Mouse (Mus musculus) liver, embryonic 13.5 days (tissue): ENCODE measurements around the gene Gm47985. TPM values are rescaled to one million over a fixed set of nuclear protein-coding genes. Genes with fewer than 3 reads are reported as not detected.
"Not testable (repeated sequence)": the region's sequence is repeated elsewhere in the genome, so short reads cannot be mapped to it uniquely, and the experiment has no call there.

Source experiments
- ATAC-seq: fragments of 200-750 bp; cut with Nextera tagmentation; 2 replicates; pipeline ENCODE4 v1.8.0; 2017; ENCODE audit warnings: low read depth, mild to moderate bottlenecking, moderate number of reproducible peaks, moderate library complexity
- DNase-seq: peaks from one replicate; pipeline ENCODE4 v3.0.0; 2022
- H3K27ac ChIP-seq: fragments of 300-500 bp; sonication (generic); 2 replicates; pipeline ENCODE4 v1.5.1; 2015; ENCODE audit warnings: moderate library complexity, mild to moderate bottlenecking, inconsistent platforms
- H3K27me3 ChIP-seq: fragments of 300-500 bp; sonication (generic); 2 replicates; pipeline ENCODE4 v1.6.1; 2015; ENCODE audit warnings: mild to moderate bottlenecking, inconsistent platforms
- H3K36me3 ChIP-seq: fragments of 300-500 bp; sonication (generic); 2 replicates; pipeline ENCODE4 v1.6.1; 2015; ENCODE audit warnings: mild to moderate bottlenecking, inconsistent platforms
- H3K4me1 ChIP-seq: fragments of 300-500 bp; sonication (generic); replicated peaks from 2 replicates; pipeline ENCODE4 v1.6.1; 2015; ENCODE audit warnings: inconsistent platforms
- H3K4me2 ChIP-seq: fragments of 300-500 bp; sonication (generic); 2 replicates; pipeline ENCODE4 v1.6.1; 2015; ENCODE audit warnings: inconsistent platforms, mild to moderate bottlenecking, moderate library complexity
- H3K4me3 ChIP-seq: fragments of 300-500 bp; sonication (generic); replicated peaks from 2 replicates; pipeline ENCODE4 v1.5.1; 2015; ENCODE audit warnings: mild to moderate bottlenecking, inconsistent platforms
- H3K9ac ChIP-seq: fragments of 300-500 bp; sonication (generic); 2 replicates; pipeline ENCODE4 v1.6.1; 2015; ENCODE audit warnings: mild to moderate bottlenecking, inconsistent platforms
- H3K9me3 ChIP-seq: fragments of 300-500 bp; sonication (generic); replicated peaks from 2 replicates; pipeline ENCODE4 v1.6.1; 2016; ENCODE audit warnings: inconsistent platforms
- WGBS: fragments of 180-500 bp; shearing (Covaris S2); methylation state at CpG from one replicate; pipeline ENCODE4 v1.1.7; 2015; ENCODE audit not compliant: insufficient replicate concordance; 5-methylcytosine and 5-hydroxymethylcytosine counted together
- polyA plus RNA-seq: library from polyadenylated mRNA; unstranded; fragments of >200 nt; fragmentation: Nextera tagmentation; extraction: Ambion mirVana; gene quantifications from 2 replicates; pipeline ENCODE4 v1.2.1, GENCODE M21; 2015

Gm47985 gene
- polyA plus RNA-seq, 1 experiment from 2014 or later = 2.7 TPM

- Histone ChIP-seq H3K9ac (0 out of 2 replicates have a peak overlapping the region, but pooled peaks have one; percentile 63), H3K27me3 (no peaks in the 10 kb centered on the region), H3K36me3 (no peaks in the 10 kb centered on the region), H3K27ac (peak overlapping the region; percentile 45; the same call in 1 of the 2 replicates), H3K9me3 (no peaks in the 10 kb centered on the region), H3K4me1 (peaks cover 52% of the 10 kb centered on the region), H3K4me2 (peak overlapping the region; percentile 57; the same call in 1 of the 2 replicates), H3K4me3 (no peak overlapping the region)
- 76% methylated on average over 2 of the region's 2 CpGs for WGBS
- ATAC-seq (no peak), DNase-seq (no peak)
These were observed 3.7 kb upstream of the Gm47985 start for GRCm38 (mm10) chr1:151178505-151179083.

DNA sequence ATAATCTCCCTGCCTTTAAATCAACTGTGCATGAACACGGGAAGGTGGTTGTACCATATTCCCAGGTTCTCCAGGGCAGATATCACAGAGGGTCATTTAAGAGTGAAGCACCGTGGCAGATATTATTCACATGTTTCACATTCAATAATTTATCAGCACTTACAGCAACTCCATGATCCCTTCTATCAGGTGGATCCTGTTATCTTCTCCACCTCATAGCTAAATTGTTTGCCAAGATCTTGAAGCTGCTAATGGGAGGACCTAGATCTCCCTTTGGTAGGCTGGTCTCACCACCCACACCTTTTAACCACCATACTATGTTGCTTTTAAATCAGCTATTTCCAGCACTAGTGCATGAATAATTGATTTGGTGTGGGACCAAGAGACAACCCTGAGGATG is 2.2 kb upstream of the Gm47985 start:
- Histone ChIP-seq H3K9me3 (no peaks in the 10 kb centered on the region), H3K4me3 (no peak overlapping the region), H3K27me3 (no peaks in the 10 kb centered on the region), H3K9ac (no peak overlapping the region), H3K36me3 (no peaks in the 10 kb centered on the region), H3K27ac (no peak overlapping the region), H3K4me1 (peaks cover 54% of the 10 kb centered on the region), H3K4me2 (no peak overlapping the region)
- DNase-seq = no peak
- 23% methylated on average over 2 of the region's 2 CpGs for WGBS
- 0 out of 2 replicates have a peak, but pooled peaks have one; percentile 11 for ATAC-seq

- H3K27ac ChIP-seq, ATAC-seq, H3K4me3 ChIP-seq, DNase-seq, H3K27me3 ChIP-seq, H3K9me3 ChIP-seq, H3K4me2 ChIP-seq, H3K36me3 ChIP-seq, H3K9ac ChIP-seq: not testable (repeated sequence)
- 65% methylated on average over 3 of the region's 3 CpGs for WGBS
- H3K4me1 ChIP-seq = peaks cover 21% of the 10 kb centered on the region
These were observed 3.8 kb downstream of the Gm47985 start for GRCm38 (mm10) chr1:151186186-151186585.

GRCm38 (mm10) chr1:151186879-151187424 is 4.6 kb downstream of the Gm47985 start:
- not testable (repeated sequence) for H3K9me3 ChIP-seq, H3K27me3 ChIP-seq, H3K9ac ChIP-seq, DNase-seq, H3K4me3 ChIP-seq, H3K27ac ChIP-seq, H3K36me3 ChIP-seq, H3K4me2 ChIP-seq
- H3K4me1 ChIP-seq = peaks cover 17% of the 10 kb centered on the region
- WGBS = 59% methylated on average over 4 of the region's 4 CpGs
- peak; percentile 68; the same call in 1 of the 2 replicates for ATAC-seq

GRCm38 (mm10) chr1:151188469-151188868 is 6.1 kb downstream of the Gm47985 start:
- ATAC-seq = no peak
- H3K27me3 ChIP-seq = no peaks in the 10 kb centered on the region
- no peaks in the 10 kb centered on the region for H3K36me3 ChIP-seq
- no peak overlapping the region for H3K4me2 ChIP-seq
- no peak for DNase-seq
- H3K4me1 ChIP-seq = peaks cover 22% of the 10 kb centered on the region
- no peaks in the 10 kb centered on the region for H3K9me3 ChIP-seq
- no peak overlapping the region for H3K9ac ChIP-seq
- no peak overlapping the region for H3K27ac ChIP-seq
- H3K4me3 ChIP-seq = no peak overlapping the region
- WGBS = 78% methylated on average over 4 of the region's 4 CpGs

GRCm38 (mm10) chr1:151192075-151192474 is 9.7 kb downstream of the Gm47985 start, which contains the start of gene Gm8947:
Gm8947 (plus strand) TSS chr1:151192376.
- not testable (repeated sequence) for H3K36me3 ChIP-seq, H3K9me3 ChIP-seq, H3K4me3 ChIP-seq, H3K4me2 ChIP-seq, H3K27ac ChIP-seq, DNase-seq, H3K9ac ChIP-seq, H3K27me3 ChIP-seq
- ATAC-seq = peak; percentile 76
- WGBS = no CpG with 5 or more reads among the region's 7 CpGs
- peaks cover 18% of the 10 kb centered on the region for H3K4me1 ChIP-seq

DNA sequence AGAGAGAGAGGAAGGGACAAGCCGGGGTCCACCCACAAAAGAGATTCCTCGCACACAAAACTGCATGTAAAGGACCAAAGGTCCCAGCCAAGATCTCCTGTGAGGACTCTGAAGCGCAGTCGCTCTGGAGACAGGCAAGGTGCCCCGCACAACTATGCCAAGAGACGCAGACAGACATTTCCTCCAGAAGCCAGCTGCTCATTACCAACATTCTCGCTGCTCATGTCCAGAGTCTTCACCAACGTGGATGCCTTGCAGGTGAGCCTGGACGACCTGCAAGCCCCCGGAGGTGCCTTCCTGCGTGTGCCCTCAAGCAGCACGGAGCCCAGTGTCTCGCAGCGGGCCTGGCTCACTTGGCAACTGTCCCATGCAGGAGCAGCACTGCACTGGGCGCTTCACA is 10.4 kb downstream of the Gm47985 start:
- DNase-seq, H3K4me3 ChIP-seq, H3K9ac ChIP-seq, H3K9me3 ChIP-seq, H3K27me3 ChIP-seq, ATAC-seq, H3K36me3 ChIP-seq, H3K4me2 ChIP-seq, H3K27ac ChIP-seq: not testable (repeated sequence)
- 87% methylated on average over 15 of the region's 15 CpGs for WGBS
- peaks cover 18% of the 10 kb centered on the region for H3K4me1 ChIP-seq

GRCm38 (mm10) chr1:151195986-151196385 is 13.6 kb downstream of the Gm47985 start:
- H3K36me3 ChIP-seq, ATAC-seq, H3K27ac ChIP-seq, H3K27me3 ChIP-seq, H3K9ac ChIP-seq, H3K4me3 ChIP-seq, DNase-seq, H3K9me3 ChIP-seq, H3K4me2 ChIP-seq: not testable (repeated sequence)
- WGBS = 74% methylated on average over 4 of the region's 4 CpGs
- H3K4me1 ChIP-seq = peaks cover 23% of the 10 kb centered on the region

GRCm38 (mm10) chr1:151196690-151197089 is 14.4 kb downstream of the Gm47985 start:
- WGBS = 55% methylated on average over 3 of the region's 3 CpGs
- not testable (repeated sequence) for H3K4me3 ChIP-seq, H3K4me2 ChIP-seq, H3K27me3 ChIP-seq, H3K36me3 ChIP-seq, H3K27ac ChIP-seq, ATAC-seq, H3K9me3 ChIP-seq, H3K9ac ChIP-seq, DNase-seq
- peaks cover 21% of the 10 kb centered on the region for H3K4me1 ChIP-seq

GRCm38 (mm10) chr1:151198120-151198519 is 15.8 kb downstream of the Gm47985 start, which contains the start of gene Gm47995:
Gm47995 (plus strand) TSS chr1:151198448.
- not testable (repeated sequence) for H3K36me3 ChIP-seq, H3K27ac ChIP-seq, H3K27me3 ChIP-seq, H3K9ac ChIP-seq, H3K9me3 ChIP-seq, H3K4me3 ChIP-seq, DNase-seq, H3K4me2 ChIP-seq
- peaks cover 17% of the 10 kb centered on the region for H3K4me1 ChIP-seq
- peak; percentile 69 for ATAC-seq
- WGBS = 7% methylated on average over 2 of the region's 4 CpGs

GRCm38 (mm10) chr1:151200620-151201019 is 18.3 kb downstream of the Gm47985 start:
- peaks cover 17% of the 10 kb centered on the region for H3K4me1 ChIP-seq
- not testable (repeated sequence) for ATAC-seq, H3K27me3 ChIP-seq, H3K9me3 ChIP-seq, H3K36me3 ChIP-seq, DNase-seq, H3K4me3 ChIP-seq, H3K4me2 ChIP-seq, H3K27ac ChIP-seq, H3K9ac ChIP-seq

GRCm38 (mm10) chr1:151202771-151203170 is 20.4 kb downstream of the Gm47985 start:
- not testable (repeated sequence) for H3K9me3 ChIP-seq, H3K27ac ChIP-seq, H3K36me3 ChIP-seq, H3K9ac ChIP-seq, H3K4me3 ChIP-seq, H3K4me2 ChIP-seq, H3K4me1 ChIP-seq, H3K27me3 ChIP-seq, DNase-seq
- WGBS = 41% methylated on average over 3 of the region's 5 CpGs
- ATAC-seq = peak; percentile 70
